Comparison of ENCODE assay signal across 28 mouse cellular contexts in genomic region chr2:94690560-94690959, GRCm38 (mm10).
DNase-seq lines count a peak whose midpoint lies in the region; ATAC-seq and TF ChIP-seq lines count a peak whose summit lies in the region.
"Had no signal": no experiment of that assay in that cellular context is flagged by ENCODE, and none has a peak within 500 bp of the region (broad histone marks: within the 10 kb centered on the region; RNA-seq: fewer than 3 reads in every experiment).

No protein-coding gene starts in this region.

- 0 out of 2 replicates have a peak overlapping the region, but pooled peaks have one; percentile 21 for H3K27ac ChIP-seq in forebrain, embryonic 15.5 days (replicated peaks)
- no peak overlapping the region for H3K27ac ChIP-seq in forebrain, embryonic 11.5 days (ENCODE audit: low read depth, low read length)
- H3K27ac ChIP-seq in layer of hippocampus, adult 2 months: peak overlapping the region; percentile 43; the same call in 1 of the 2 replicates
- H3K27ac ChIP-seq in stomach, embryonic 16.5 days (ENCODE audit: low read length): no peak overlapping the region
- H3K27ac ChIP-seq: embryonic facial prominence, embryonic 13.5 days; forebrain, embryonic 12.5 days; gastrocnemius, adult 2 months; heart, adult 2 months; hindbrain, embryonic 14.5 days; liver, embryonic 15.5 days; lung, embryonic 15.5 days; midbrain, embryonic 13.5 days had no signal

- 41% methylated on average over 4 of the region's 4 CpGs for WGBS in forebrain, embryonic 15.5 days
- 59% methylated on average over 4 of the region's 4 CpGs for WGBS in forebrain, embryonic 11.5 days
- 31% methylated on average over 4 of the region's 4 CpGs for WGBS in stomach, embryonic 16.5 days

- H3K4me2 ChIP-seq in forebrain, embryonic 15.5 days (replicated peaks): no peak overlapping the region
- H3K4me2 ChIP-seq in forebrain, embryonic 11.5 days (ENCODE audit: low read depth, low read length, severe bottlenecking): no peak overlapping the region
- 0 out of 2 replicates have a peak overlapping the region, but pooled peaks have one; percentile 6 for H3K4me2 ChIP-seq in stomach, embryonic 16.5 days (ENCODE audit: low read depth, low read length)
- H3K4me2 ChIP-seq: embryonic facial prominence, embryonic 13.5 days; forebrain, embryonic 12.5 days; heart, embryonic 12.5 days; hindbrain, embryonic 14.5 days; liver, embryonic 15.5 days; lung, embryonic 15.5 days; midbrain, embryonic 13.5 days had no signal

- H3K36me3 ChIP-seq in forebrain, embryonic 15.5 days: no peaks in the 10 kb centered on the region
- no peaks in the 10 kb centered on the region for H3K36me3 ChIP-seq in forebrain, embryonic 11.5 days (ENCODE audit: control insufficient read depth, insufficient read depth, low read length)
- H3K36me3 ChIP-seq in stomach, embryonic 16.5 days (ENCODE audit: control insufficient read depth, insufficient read depth, low read length): no peaks in the 10 kb centered on the region
- H3K36me3 ChIP-seq: embryonic facial prominence, embryonic 13.5 days; forebrain, embryonic 12.5 days; heart, embryonic 12.5 days; liver, embryonic 15.5 days; lung, embryonic 15.5 days; midbrain, embryonic 13.5 days had no signal

- H3K4me1 ChIP-seq in forebrain, embryonic 15.5 days: peaks cover 11% of the 10 kb centered on the region
- no peaks in the 10 kb centered on the region for H3K4me1 ChIP-seq in forebrain, embryonic 11.5 days (replicated peaks; ENCODE audit: control insufficient read depth, insufficient read depth, low read length)
- no peaks in the 10 kb centered on the region for H3K4me1 ChIP-seq in stomach, embryonic 16.5 days (ENCODE audit: control insufficient read depth, insufficient read depth, low read length)
- H3K4me1 ChIP-seq: embryonic facial prominence, embryonic 13.5 days; forebrain, embryonic 12.5 days; heart, embryonic 12.5 days; liver, embryonic 15.5 days; lung, embryonic 15.5 days; megakaryocyte, embryonic 14.5 days; midbrain, embryonic 13.5 days had no signal

- H3K9me3 ChIP-seq in forebrain, embryonic 15.5 days: no peaks in the 10 kb centered on the region
- H3K9me3 ChIP-seq in forebrain, embryonic 11.5 days (ENCODE audit: control insufficient read depth, low read length): no peaks in the 10 kb centered on the region
- no peaks in the 10 kb centered on the region for H3K9me3 ChIP-seq in stomach, embryonic 16.5 days (replicated peaks; ENCODE audit: control insufficient read depth, low read length)
- H3K9me3 ChIP-seq: embryonic facial prominence, embryonic 13.5 days; forebrain, embryonic 12.5 days; heart, embryonic 12.5 days; liver, embryonic 15.5 days; lung, embryonic 15.5 days; midbrain, embryonic 13.5 days had no signal

- H3K4me3 ChIP-seq in forebrain, embryonic 15.5 days: no peak overlapping the region
- H3K4me3 ChIP-seq in forebrain, embryonic 11.5 days (ENCODE audit: low read depth, low read length): no peak overlapping the region
- H3K4me3 ChIP-seq in layer of hippocampus, adult 2 months: no peak overlapping the region
- H3K4me3 ChIP-seq in stomach, embryonic 16.5 days (replicated peaks; ENCODE audit: low read length): no peak overlapping the region
- H3K4me3 ChIP-seq: embryonic facial prominence, embryonic 13.5 days; erythroblast, embryonic 14.5 days; forebrain, embryonic 12.5 days; gastrocnemius, adult 2 months; heart, adult 2 months; heart, embryonic 12.5 days; liver, embryonic 15.5 days; lung, embryonic 15.5 days; megakaryocyte, embryonic 14.5 days; midbrain, embryonic 13.5 days had no signal

- no peak for DNase-seq in forebrain, embryonic 11.5 days (ENCODE audit: low spot score)
- peak in 1 of 2 experiments; percentile 3 for DNase-seq in layer of hippocampus, adult 2 months (ENCODE audit: low spot score in 2 of 2)
- DNase-seq in layer of hippocampus, adult 9-10 months (ENCODE audit: low spot score): no peak
- peak; percentile 13 for DNase-seq in retina, postnatal 1 day
- no peak for DNase-seq in retina, embryonic 14.5 days (ENCODE audit: low spot score)
- DNase-seq: adrenal gland, postnatal 25 days; B cell, adult 2 months; cerebellum, adult 2 months; cerebellum, postnatal 25 days; gastrocnemius, adult 2 months; gastrocnemius, postnatal 36 days; heart, adult 2 months; kidney, adult 8-10 months; kidney, postnatal 36 days; left cerebral cortex, postnatal 4 days; right cerebral cortex, postnatal 4 days had no signal

- H3K9ac ChIP-seq in forebrain, embryonic 15.5 days (replicated peaks): no peak overlapping the region
- H3K9ac ChIP-seq in forebrain, embryonic 11.5 days (ENCODE audit: low read length): no peak overlapping the region
- H3K9ac ChIP-seq in stomach, embryonic 16.5 days (ENCODE audit: low read length): no peak overlapping the region
- H3K9ac ChIP-seq: embryonic facial prominence, embryonic 13.5 days; forebrain, embryonic 12.5 days; heart, embryonic 12.5 days; hindbrain, embryonic 14.5 days; liver, embryonic 15.5 days; lung, embryonic 15.5 days; midbrain, embryonic 13.5 days had no signal

- no peaks in the 10 kb centered on the region for H3K27me3 ChIP-seq in forebrain, embryonic 15.5 days
- no peaks in the 10 kb centered on the region for H3K27me3 ChIP-seq in forebrain, embryonic 11.5 days (ENCODE audit: control insufficient read depth, insufficient read depth, low read length)
- H3K27me3 ChIP-seq in stomach, embryonic 16.5 days (ENCODE audit: control insufficient read depth, insufficient read depth, low read length): no peaks in the 10 kb centered on the region
- H3K27me3 ChIP-seq: embryonic facial prominence, embryonic 13.5 days; forebrain, embryonic 12.5 days; heart, embryonic 12.5 days; liver, embryonic 15.5 days; lung, embryonic 15.5 days; megakaryocyte, embryonic 14.5 days; midbrain, embryonic 13.5 days had no signal

- no peak for TF ChIP-seq CTCF in layer of hippocampus, adult 2 months (conservative IDR thresholded peaks at IDR 0.05)

- ATAC-seq in forebrain, embryonic 15.5 days (replicated peaks): no peak
- ATAC-seq in forebrain, embryonic 11.5 days (replicated peaks; ENCODE audit: low FRiP score): no peak
- ATAC-seq in stomach, embryonic 16.5 days (ENCODE audit: insufficient read depth, low FRiP score): no peak
- ATAC-seq in megakaryocyte, adult 5-6 weeks (ENCODE audit: poor library complexity, severe bottlenecking): no peak
- ATAC-seq: midbrain, embryonic 13.5 days had no signal

Comparison
In these comparisons a context has a peak if more than half of its experiments do, and no peak if none do; other contexts are left out.
1. H3K27ac ChIP-seq: peak in forebrain, embryonic 15.5 days (single experiment) and layer of hippocampus, adult 2 months (single experiment); none in forebrain, embryonic 11.5 days (single experiment) and stomach, embryonic 16.5 days (single experiment).